Mouse (Mus musculus): ENCODE data around the gene C8b. TPM values are rescaled to one million over a fixed set of nuclear protein-coding genes. Genes with fewer than 3 reads are reported as not detected.

Gene C8b
- polyA plus RNA-seq, 1 experiment from 2014 or later, result not detected

Other genes starting within 250 kb of the C8b start
- gene Gm17662, start 91.0 kb downstream of the C8b start, polyA plus RNA-seq (2014; fragmentation: Nextera tagmentation; extraction: Ambion mirVana), result not detected in 2 replicates
- not detected in 2 replicates for gene C8a, start 110.1 kb downstream of the C8b start, polyA plus RNA-seq (2014; fragmentation: Nextera tagmentation; extraction: Ambion mirVana)
- gene Fyb2, start 147.1 kb downstream of the C8b start, polyA plus RNA-seq (2014; fragmentation: Nextera tagmentation; extraction: Ambion mirVana), result 0.28 TPM in 1 of 2 replicates, not detected in the other